Mouse (Mus musculus) liver, embryonic 14.5 days (tissue): Measurements from ENCODE around the gene Errfi1. TPM values are rescaled to one million over a fixed set of nuclear protein-coding genes. Genes with fewer than 3 reads are reported as not detected.

ENCODE experiments used
- ATAC-seq: fragments of 200-750 bp; cut with Nextera tagmentation; 2 replicates; pipeline ENCODE4 v1.8.0; 2017; ENCODE audit warnings: moderate number of reproducible peaks, mild to moderate bottlenecking, moderate library complexity; ENCODE audit not compliant: insufficient read depth
- DNase-seq, 3 experiments: peaks; one replicate each; pipeline ENCODE4 v3.0.0-alpha.2; 2012 to 2013; ENCODE audit warnings: low read depth in 3 of 3, low spot score in 3 of 3
- H3K27ac ChIP-seq: fragments of 300-500 bp; sonication (generic); 2 replicates; pipeline ENCODE4 v1.5.1; 2014; ENCODE audit warnings: moderate library complexity, mild to moderate bottlenecking, control low read depth, inconsistent platforms
- H3K27me3 ChIP-seq: fragments of 300-500 bp; sonication (generic); 2 replicates; pipeline ENCODE4 v1.6.1; 2014; ENCODE audit warnings: mild to moderate bottlenecking, low read length, moderate library complexity; ENCODE audit not compliant: control insufficient read depth, insufficient read depth
- H3K36me3 ChIP-seq: fragments of 300-500 bp; sonication (generic); replicated peaks from 2 replicates; pipeline ENCODE4 v1.6.1; 2014; ENCODE audit warnings: low read depth; ENCODE audit not compliant: control insufficient read depth, insufficient read depth
- H3K4me1 ChIP-seq, 2 experiments: fragments of 200-500 bp in 1 of 2; fragments of 300-500 bp in 1 of 2; sonication (generic) in 1 of 2; replicated peaks; 2 replicates each; pipeline ENCODE4 v1.6.1; 2012 to 2014; ENCODE audit warnings: antibody characterized with exemption in 1 of 2, inconsistent platforms in 1 of 2, low read length in 1 of 2; ENCODE audit not compliant: control insufficient read depth in 2 of 2, insufficient read depth in 2 of 2
- H3K4me2 ChIP-seq: fragments of 300-500 bp; sonication (generic); 2 replicates; pipeline ENCODE4 v1.6.1; 2014; ENCODE audit warnings: low read depth, mild to moderate bottlenecking, control low read depth, moderate library complexity
- H3K4me3 ChIP-seq, 2 experiments: fragments of 200-500 bp in 1 of 2; fragments of 300-500 bp in 1 of 2; sonication (generic) in 1 of 2; 2 replicates each; pipeline ENCODE4 v1.5.1; 2012 to 2014; ENCODE audit warnings: low read depth in 2 of 2, low read length in 2 of 2, mild to moderate bottlenecking in 2 of 2, control low read depth in 1 of 2, inconsistent platforms in 1 of 2, moderate library complexity in 1 of 2; ENCODE audit not compliant: insufficient read depth in 1 of 2
- H3K9ac ChIP-seq: fragments of 300-500 bp; sonication (generic); replicated peaks from 2 replicates; pipeline ENCODE4 v1.6.1; 2014; ENCODE audit warnings: mild to moderate bottlenecking, control low read depth, moderate library complexity
- H3K9me3 ChIP-seq: fragments of 300-500 bp; sonication (generic); 2 replicates; pipeline ENCODE4 v1.6.1; 2016; ENCODE audit warnings: low read length, mixed read lengths; ENCODE audit not compliant: control insufficient read depth
- CTCF ChIP-seq: IDR thresholded peaks from 2 replicates; pipeline ENCODE4 v1.5.1; 2016; ENCODE audit warnings: antibody characterized with exemption, low read depth, control low read depth
- EP300 ChIP-seq: IDR thresholded peaks from 2 replicates; pipeline ENCODE4 v1.6.1; 2016; ENCODE audit warnings: antibody characterized with exemption, low read depth
- WGBS: fragments of 180-500 bp; shearing (Covaris S2); extraction: QIAGEN DNeasy Blood & Tissue Kit; methylation state at CpG from one replicate; pipeline ENCODE4 v1.1.7; 2014; ENCODE audit not compliant: insufficient replicate concordance; 5-methylcytosine and 5-hydroxymethylcytosine counted together
- polyA plus RNA-seq, 2 experiments: library from polyadenylated mRNA; depleted of rRNA in 1 of 2; stranded (reverse) in 1 of 2; unstranded in 1 of 2; fragments of >200 nt; fragmentation: Nextera tagmentation in 1 of 2; extraction: Ambion mirVana in 1 of 2; gene quantifications; 2 replicates each; pipeline versions ENCODE4 v1.2.1 to v1.2.3; 2012 to 2014

Errfi1 gene
- polyA plus RNA-seq, 2 experiments: 12.6 to 26.1 TPM

DNA sequence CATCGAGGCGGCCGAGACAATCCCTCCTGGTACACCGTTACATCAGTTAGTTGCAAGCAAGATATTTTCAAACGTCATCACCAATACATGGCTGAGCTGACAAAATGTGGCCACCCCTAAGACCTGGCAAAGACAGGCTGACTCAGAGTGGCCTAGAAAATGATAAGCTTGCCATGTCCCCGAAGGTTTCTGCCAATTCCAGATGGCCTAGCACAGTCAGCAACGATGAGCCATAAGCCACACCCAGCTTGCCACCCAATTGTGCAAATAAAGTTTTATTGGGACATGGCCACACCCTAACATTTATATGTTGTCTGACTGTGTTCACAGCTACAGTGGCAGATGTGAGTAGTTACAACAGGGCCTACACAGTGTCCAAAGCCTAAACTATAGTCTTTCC is 10.5 kb upstream of the Errfi1 start:
- TF ChIP-seq EP300 (no peak), CTCF (no peak)
- H3K4me2 ChIP-seq: no peak overlapping the region

DNA sequence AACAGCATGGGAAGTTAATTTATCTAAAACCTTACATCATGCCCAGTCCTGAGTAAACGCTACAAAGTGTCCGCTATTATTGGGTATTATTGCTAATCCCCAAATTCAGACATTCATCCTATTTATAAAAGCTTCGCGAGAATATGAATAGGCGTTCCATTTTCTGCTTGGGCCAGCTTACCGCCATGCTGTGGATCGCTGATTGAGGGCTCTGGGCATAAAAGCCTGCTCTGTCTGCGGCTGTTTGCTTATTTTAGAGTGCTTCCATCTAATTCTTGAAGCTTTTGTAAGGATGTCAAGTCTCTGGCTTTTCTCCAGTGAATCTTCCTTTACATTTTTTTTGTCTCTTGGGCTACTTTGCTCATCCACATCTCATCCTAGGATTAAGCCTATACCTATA is 7.4 kb upstream of the Errfi1 start:
- no peak overlapping the region for H3K27ac ChIP-seq
- H3K9me3 ChIP-seq: no peaks in the 10 kb centered on the region
- no peak for TF ChIP-seq CTCF
- no peaks in the 10 kb centered on the region for H3K27me3 ChIP-seq
- H3K4me3 ChIP-seq: no peak overlapping the region
- no peak overlapping the region for H3K4me2 ChIP-seq
- 75% methylated on average over 8 of the region's 8 CpGs for WGBS
- H3K4me1 ChIP-seq: peaks cover 0 to 2% of the 10 kb centered on the region in 2 experiments; a peak in 1 of 4 replicates
- no peak for DNase-seq
- no peak overlapping the region for H3K9ac ChIP-seq
- no peaks in the 10 kb centered on the region for H3K36me3 ChIP-seq
- no peak for ATAC-seq

More for the DNA sequence above, 10.5 kb upstream of the Errfi1 start:
- Histone ChIP-seq H3K9me3 (no peaks in the 10 kb centered on the region), H3K9ac (no peak overlapping the region), H3K27ac (no peak overlapping the region), H3K4me3 (no peak overlapping the region), H3K36me3 (no peaks in the 10 kb centered on the region), H3K27me3 (no peaks in the 10 kb centered on the region), H3K4me1 (peaks cover 0 to 2% of the 10 kb centered on the region in 2 experiments; a peak in 1 of 4 replicates)
- 65% methylated on average over 7 of the region's 7 CpGs for WGBS
- no peak for DNase-seq
- no peak for ATAC-seq

DNA sequence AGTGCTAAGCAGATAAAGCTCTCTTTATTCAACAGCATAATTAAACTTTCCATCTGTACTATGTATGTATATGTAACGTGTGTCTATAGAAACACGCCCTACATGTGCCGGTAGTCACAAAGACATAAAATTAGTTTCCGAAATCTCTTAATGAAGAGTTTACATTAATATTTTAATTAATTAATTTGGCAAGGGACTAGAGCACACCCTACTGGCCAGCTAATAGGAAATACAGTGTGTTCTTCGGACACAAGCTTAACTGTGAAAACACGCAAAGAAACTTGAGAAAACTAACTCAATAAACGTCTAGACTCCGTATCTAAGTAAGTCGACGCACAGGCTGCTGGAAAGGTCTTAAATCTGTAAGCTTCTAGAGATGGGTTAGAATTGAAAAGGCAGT is 3.8 kb upstream of the Errfi1 start:
- Histone ChIP-seq H3K27me3 (peaks cover 4% of the 10 kb centered on the region), H3K9ac (no peak overlapping the region), H3K27ac (no peak overlapping the region), H3K4me1 (peaks cover 0 to 4% of the 10 kb centered on the region in 2 experiments; a peak in 2 of 4 replicates), H3K4me2 (no peak overlapping the region), H3K36me3 (no peaks in the 10 kb centered on the region), H3K4me3 (no peak overlapping the region), H3K9me3 (no peaks in the 10 kb centered on the region)
- TF ChIP-seq CTCF (no peak; the same call in 1 of the 2 replicates), EP300 (no peak)
- DNase-seq (no peak), ATAC-seq (no peak)
- 59% methylated on average over 10 of the region's 10 CpGs for WGBS

DNA sequence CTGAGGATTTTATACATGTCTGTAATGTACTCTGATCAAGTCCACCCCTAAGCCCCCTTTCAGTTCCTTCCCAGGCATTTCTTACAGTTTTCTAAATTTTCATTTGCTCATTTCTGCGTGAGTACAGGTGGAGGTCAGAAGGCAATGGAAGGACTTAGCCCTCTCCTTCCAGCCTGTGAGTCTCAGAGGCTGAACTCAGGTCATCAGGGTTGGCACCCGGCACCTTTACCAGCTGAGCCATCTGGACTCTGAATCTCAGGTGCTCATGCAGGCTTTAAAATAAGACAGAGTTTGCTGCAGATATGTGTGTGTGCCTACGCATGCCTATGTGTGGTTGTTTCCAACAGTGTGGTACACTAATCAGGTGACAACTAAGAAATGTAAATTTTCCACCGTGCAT is 2.8 kb upstream of the Errfi1 start:
- no peak overlapping the region for H3K4me2 ChIP-seq
- peaks cover 13% of the 10 kb centered on the region for H3K27me3 ChIP-seq
- no peak overlapping the region for H3K4me3 ChIP-seq
- WGBS: 74% methylated on average over 4 of the region's 4 CpGs
- H3K4me1 ChIP-seq: peaks cover 0 to 4% of the 10 kb centered on the region in 2 experiments; a peak in 2 of 4 replicates
- H3K36me3 ChIP-seq: no peaks in the 10 kb centered on the region
- H3K27ac ChIP-seq: no peak overlapping the region
- no peak for DNase-seq
- TF ChIP-seq CTCF: no peak
- no peak for TF ChIP-seq EP300
- H3K9ac ChIP-seq: no peak overlapping the region
- no peaks in the 10 kb centered on the region for H3K9me3 ChIP-seq
- ATAC-seq: no peak

DNA sequence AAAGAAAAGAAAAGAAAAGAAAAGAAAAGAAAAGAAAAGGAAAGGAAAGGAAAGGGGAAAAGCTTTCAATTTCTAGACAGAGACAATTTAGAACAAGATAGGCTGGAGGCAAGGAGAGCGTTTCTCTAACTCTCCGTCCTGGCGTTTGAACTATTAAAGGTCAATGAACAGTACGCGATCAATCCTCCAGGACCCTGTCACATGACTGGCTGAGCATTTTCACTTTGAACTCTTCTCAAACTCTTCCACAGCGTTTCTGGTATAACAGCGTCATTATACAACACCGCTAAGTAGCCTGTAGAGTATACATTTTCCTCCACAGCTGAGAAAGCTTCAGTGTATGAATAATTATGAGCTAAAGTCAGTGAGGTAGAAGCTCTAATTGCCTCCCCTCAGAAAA is 1.7 kb upstream of the Errfi1 start:
- no peaks in the 10 kb centered on the region for H3K9me3 ChIP-seq
- DNase-seq (no peak), ATAC-seq (no peak)
- no peak for TF ChIP-seq CTCF
- TF ChIP-seq EP300: no peak
- no peaks in the 10 kb centered on the region for H3K36me3 ChIP-seq
- H3K27me3 ChIP-seq: peaks cover 17% of the 10 kb centered on the region
- no peak overlapping the region for H3K27ac ChIP-seq
- WGBS: 66% methylated on average over 8 of the region's 8 CpGs
- no peak overlapping the region for H3K9ac ChIP-seq
- no peak overlapping the region for H3K4me3 ChIP-seq
- H3K4me1 ChIP-seq: peaks cover 0 to 4% of the 10 kb centered on the region in 2 experiments; a peak in 2 of 4 replicates
- no peak overlapping the region for H3K4me2 ChIP-seq
